Mouse (Mus musculus): ENCODE results near the gene Etfdh. TPM values are rescaled to one million over a fixed set of nuclear protein-coding genes. Genes with fewer than 3 reads are reported as not detected.
"Not testable (repeated sequence)": the region's sequence is repeated elsewhere in the genome, so short reads cannot be mapped to it uniquely, and the experiment has no call there.

Gene Etfdh
- polyA plus RNA-seq, 1 experiment from 2014 or later: 56.7 TPM

GRCm38 (mm10) chr3:79576468-79576816 lies 52.9 kb downstream of the Etfdh start:
- Histone ChIP-seq H3K27ac (no peak overlapping the region), H3K36me3 (no peaks in the 10 kb centered on the region), H3K9me3 (no peaks in the 10 kb centered on the region), H3K27me3 (no peaks in the 10 kb centered on the region), H3K4me2 (replicated peaks) (peak overlapping the region; percentile 11; the same call in 1 of the 2 replicates), H3K4me3 (no peak overlapping the region), H3K9ac (no peak overlapping the region), H3K4me1 (peaks cover 13% of the 10 kb centered on the region)
- WGBS: 22% methylated on average over 3 of the region's 3 CpGs
- no peak for ATAC-seq (ENCODE audit: insufficient number of reproducible peaks, insufficient read depth, low FRiP score, low TSS enrichment)

DNA sequence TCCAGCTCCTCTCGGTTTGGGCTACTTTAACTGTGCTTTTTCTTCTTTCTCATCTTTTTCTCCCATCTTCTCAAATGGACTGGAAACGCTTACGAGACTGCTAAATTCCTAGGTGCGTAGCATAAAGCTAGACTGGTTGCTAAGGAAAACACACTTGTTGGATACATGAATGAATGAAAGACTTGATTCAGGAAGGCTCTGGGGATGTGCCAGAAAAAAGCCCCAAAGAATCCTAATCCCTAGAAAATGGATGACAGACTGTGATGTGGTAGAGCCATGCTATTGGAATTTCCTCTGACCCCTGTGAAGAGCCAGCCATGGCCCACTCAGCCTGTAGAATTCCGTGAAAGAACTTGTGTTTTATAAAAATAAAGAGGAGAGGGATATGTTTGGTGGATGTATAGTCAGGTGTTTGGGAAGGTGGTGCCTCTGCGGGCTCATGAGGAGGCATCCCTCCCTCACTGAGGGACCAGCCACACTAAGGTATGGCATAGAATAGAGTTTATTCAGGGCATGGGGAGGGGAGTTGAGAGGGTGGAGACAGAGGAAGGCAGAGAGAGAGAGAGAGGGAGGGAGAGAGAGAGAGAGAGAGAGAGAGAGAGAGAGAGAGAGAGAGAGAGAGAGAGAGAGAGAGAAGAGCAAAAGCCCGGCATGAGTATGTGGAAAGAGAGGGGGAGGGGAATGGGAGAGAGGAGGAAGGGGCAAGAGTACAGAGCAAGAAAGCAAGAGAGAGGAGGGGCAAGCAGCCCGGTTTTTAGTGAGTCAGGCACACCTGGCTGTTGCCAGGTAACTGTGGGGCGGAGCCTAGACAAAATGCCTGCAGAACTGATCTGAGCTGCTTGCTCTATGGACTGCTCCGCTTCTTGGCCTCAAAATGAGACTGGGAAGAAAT lies 53.5 kb downstream of the Etfdh start:
- no peak overlapping the region for H3K27ac ChIP-seq
- no peaks in the 10 kb centered on the region for H3K27me3 ChIP-seq
- H3K9ac ChIP-seq: no peak overlapping the region
- peaks cover 13% of the 10 kb centered on the region for H3K4me1 ChIP-seq
- H3K4me3 ChIP-seq: no peak overlapping the region
- no peaks in the 10 kb centered on the region for H3K36me3 ChIP-seq
- ATAC-seq (ENCODE audit: insufficient number of reproducible peaks, insufficient read depth, low FRiP score, low TSS enrichment): peak; percentile 60; the same call in 1 of the 2 replicates
- H3K4me2 ChIP-seq (replicated peaks): peak overlapping the region; percentile 11; the same call in 1 of the 2 replicates
- H3K9me3 ChIP-seq: no peaks in the 10 kb centered on the region
- 30% methylated on average over 10 of the region's 10 CpGs for WGBS

DNA sequence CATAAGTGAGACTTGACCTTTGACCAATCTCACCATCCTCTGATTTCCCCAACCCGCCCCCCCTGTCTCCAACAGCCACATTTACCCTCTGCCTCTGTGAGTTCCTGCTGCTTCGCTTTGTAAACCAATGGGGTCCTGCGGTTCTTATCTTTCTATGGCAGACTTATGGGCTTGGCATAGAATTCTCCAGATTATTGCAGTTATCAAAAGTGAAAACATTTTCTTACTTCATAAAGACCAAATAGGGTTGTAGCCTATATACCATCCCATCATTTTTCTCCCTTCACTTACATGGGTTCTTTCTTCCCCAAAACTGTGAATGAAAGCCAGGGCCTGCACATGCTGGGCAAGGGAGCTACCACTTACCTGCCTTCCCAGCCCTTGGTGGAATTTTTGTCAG lies 55.0 kb downstream of the Etfdh start:
- whole genome bisulfite sequencing: 61% methylated on average over 3 of the region's 3 CpGs
- Histone ChIP-seq H3K4me1 (peaks cover 13% of the 10 kb centered on the region), H3K4me2 (replicated peaks) (no peak overlapping the region), H3K4me3 (no peak overlapping the region), H3K9me3 (no peaks in the 10 kb centered on the region), H3K36me3 (no peaks in the 10 kb centered on the region), H3K27ac (no peak overlapping the region), H3K9ac (no peak overlapping the region), H3K27me3 (no peaks in the 10 kb centered on the region)
- ATAC-seq (ENCODE audit: insufficient number of reproducible peaks, insufficient read depth, low FRiP score, low TSS enrichment): no peak

- H3K9ac ChIP-seq; H3K27ac ChIP-seq; H3K9me3 ChIP-seq; H3K4me2 ChIP-seq (replicated peaks); H3K27me3 ChIP-seq; ATAC-seq (ENCODE audit: insufficient number of reproducible peaks, insufficient read depth, low FRiP score, low TSS enrichment); H3K4me3 ChIP-seq; H3K36me3 ChIP-seq: not testable (repeated sequence)
- WGBS: 95% methylated on average over 5 of the region's 5 CpGs
- peaks cover 13% of the 10 kb centered on the region for H3K4me1 ChIP-seq
These were observed 55.9 kb downstream of the Etfdh start for GRCm38 (mm10) chr3:79573376-79573775.

GRCm38 (mm10) chr3:79572399-79572798 lies 56.9 kb downstream of the Etfdh start:
- Histone ChIP-seq H3K4me1 (peaks cover 13% of the 10 kb centered on the region), H3K27me3 (no peaks in the 10 kb centered on the region), H3K4me3 (no peak overlapping the region), H3K36me3 (no peaks in the 10 kb centered on the region), H3K9me3 (no peaks in the 10 kb centered on the region), H3K4me2 (replicated peaks) (no peak overlapping the region), H3K27ac (no peak overlapping the region), H3K9ac (no peak overlapping the region)
- ATAC-seq (ENCODE audit: insufficient number of reproducible peaks, insufficient read depth, low FRiP score, low TSS enrichment): no peak
- WGBS: 49% methylated on average over 3 of the region's 3 CpGs

DNA sequence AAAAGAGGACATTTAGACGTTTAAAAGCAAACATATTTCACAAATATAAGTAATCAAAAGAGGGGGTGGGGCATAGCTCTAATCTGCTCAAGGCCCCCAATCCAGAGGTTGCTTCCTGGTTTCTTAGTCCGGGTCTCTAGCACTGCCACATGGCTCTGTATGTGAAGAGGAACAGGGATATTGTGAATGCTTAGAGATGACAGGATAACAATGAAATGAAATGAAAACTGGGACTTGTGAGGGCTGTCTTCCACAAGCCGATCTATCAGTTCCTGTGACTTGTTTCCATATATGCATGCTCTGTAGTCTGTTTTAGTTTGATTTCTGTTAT lies 60.0 kb downstream of the Etfdh start:
- Histone ChIP-seq H3K4me3 (no peak overlapping the region), H3K9me3 (no peaks in the 10 kb centered on the region), H3K36me3 (no peaks in the 10 kb centered on the region), H3K27ac (no peak overlapping the region), H3K27me3 (no peaks in the 10 kb centered on the region), H3K4me2 (replicated peaks) (no peak overlapping the region), H3K4me1 (peaks cover 7% of the 10 kb centered on the region), H3K9ac (no peak overlapping the region)
- no peak for ATAC-seq (ENCODE audit: insufficient number of reproducible peaks, insufficient read depth, low FRiP score, low TSS enrichment)
- 85% methylated on average over 3 of the region's 3 CpGs for WGBS

DNA sequence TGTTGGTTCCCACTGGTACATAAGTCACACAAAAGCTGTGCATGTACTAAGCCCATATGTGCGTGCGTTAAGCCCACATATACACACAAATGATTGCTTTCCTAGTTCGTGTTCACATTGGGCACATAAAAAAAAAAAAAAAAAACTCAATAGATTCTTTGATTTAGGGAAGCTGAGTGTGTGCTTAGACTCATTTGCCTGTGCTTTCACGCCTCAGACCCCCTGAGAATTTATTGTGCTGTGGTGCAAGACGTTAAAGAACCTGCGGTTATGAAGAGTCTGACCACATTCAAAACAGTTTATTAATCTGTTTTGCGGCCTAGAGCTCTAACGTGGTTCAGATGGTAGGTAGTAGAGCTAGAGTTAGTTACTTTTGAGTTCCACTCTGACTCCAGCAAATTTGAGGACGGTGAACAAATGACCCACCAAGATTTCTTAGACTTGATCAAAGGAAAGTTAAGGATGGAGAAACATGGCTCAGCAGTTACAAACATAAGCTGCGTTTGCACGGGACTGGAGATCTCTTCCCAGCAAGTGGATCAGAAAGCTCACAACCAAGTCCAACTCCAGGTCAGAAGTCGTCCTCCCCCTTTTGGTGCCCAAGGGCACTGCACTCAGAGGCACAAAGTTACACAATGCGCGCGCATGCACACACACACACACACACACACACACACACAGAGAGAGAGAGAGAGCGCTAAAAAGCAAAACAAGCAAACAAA lies 60.5 kb downstream of the Etfdh start:
- Histone ChIP-seq H3K27me3 (no peaks in the 10 kb centered on the region), H3K4me2 (replicated peaks) (peak overlapping the region; percentile 87), H3K4me3 (no peak overlapping the region), H3K4me1 (peaks cover 7% of the 10 kb centered on the region), H3K36me3 (no peaks in the 10 kb centered on the region), H3K9ac (no peak overlapping the region), H3K9me3 (no peaks in the 10 kb centered on the region), H3K27ac (no peak overlapping the region)
- no peak for ATAC-seq (ENCODE audit: insufficient number of reproducible peaks, insufficient read depth, low FRiP score, low TSS enrichment)
- 88% methylated on average over 16 of the region's 16 CpGs for WGBS

GRCm38 (mm10) chr3:79567703-79568362 lies 61.5 kb downstream of the Etfdh start, which contains the start of gene Fnip2:
TSS of gene Fnip2 (minus strand) at chr3:79567796.
- Histone ChIP-seq H3K9ac (peak within 1 kb of the TSS; percentile 67), H3K9me3 (no peaks in the 10 kb centered on the region), H3K27me3 (no peaks in the 10 kb centered on the region), H3K4me1 (peaks cover 7% of the 10 kb centered on the region), H3K4me2 (replicated peaks) (peak within 1 kb of the TSS; percentile 87), H3K27ac (peak within 1 kb of the TSS; percentile 76), H3K4me3 (peak within 1 kb of the TSS; percentile 77), H3K36me3 (no peaks in the 10 kb centered on the region)
- under 1% methylated on average over 42 of the region's 55 CpGs for WGBS
- peak; percentile 96 for ATAC-seq (ENCODE audit: insufficient number of reproducible peaks, insufficient read depth, low FRiP score, low TSS enrichment)

GRCm38 (mm10) chr3:79566716-79567691 lies 62.3 kb downstream of the Etfdh start:
- ATAC-seq (ENCODE audit: insufficient number of reproducible peaks, insufficient read depth, low FRiP score, low TSS enrichment): peak; percentile 72
- H3K9me3 ChIP-seq: no peaks in the 10 kb centered on the region
- peak overlapping the region; percentile 87 for H3K4me2 ChIP-seq (replicated peaks)
- H3K4me3 ChIP-seq: peak overlapping the region; percentile 77
- peaks cover 7% of the 10 kb centered on the region for H3K4me1 ChIP-seq
- H3K27ac ChIP-seq: peak overlapping the region; percentile 76
- 2% methylated on average over 59 of the region's 60 CpGs for WGBS
- H3K27me3 ChIP-seq: no peaks in the 10 kb centered on the region
- H3K9ac ChIP-seq: peak overlapping the region; percentile 67
- H3K36me3 ChIP-seq: no peaks in the 10 kb centered on the region

GRCm38 (mm10) chr3:79564875-79565606 lies 64.3 kb downstream of the Etfdh start:
- no peaks in the 10 kb centered on the region for H3K36me3 ChIP-seq

More at GRCm38 (mm10) chr3:79564875-79565606, 64.3 kb downstream of the Etfdh start:
- H3K4me1 ChIP-seq: peaks cover 7% of the 10 kb centered on the region
- H3K4me3 ChIP-seq: no peak overlapping the region
- no peak overlapping the region for H3K4me2 ChIP-seq (replicated peaks)
- H3K27ac ChIP-seq: no peak overlapping the region
- H3K27me3 ChIP-seq: no peaks in the 10 kb centered on the region
- H3K9me3 ChIP-seq: no peaks in the 10 kb centered on the region
- H3K9ac ChIP-seq: no peak overlapping the region
- WGBS: 83% methylated on average over 10 of the region's 10 CpGs
- ATAC-seq (ENCODE audit: insufficient number of reproducible peaks, insufficient read depth, low FRiP score, low TSS enrichment): no peak

All from embryonic facial prominence, embryonic 12.5 days (tissue).